Mouse (Mus musculus) spleen, adult 10 weeks (tissue): ENCODE measurements around the gene Ltb4r1. TPM values are rescaled to one million over a fixed set of nuclear protein-coding genes. Genes with fewer than 3 reads are reported as not detected.

ENCODE experiments used
- polyA plus RNA-seq: library from polyadenylated mRNA; stranded (reverse); fragments of 350-450 nt; fragmentation: Illumina TruSeq; extraction: RNeasy Lipid Tissue Mini Kit (QIAGEN cat#74804); gene quantifications from one replicate; pipeline ENCODE4 v1.2.3, GENCODE M21; 2015; ENCODE audit warnings: low replicate concordance; ENCODE audit not compliant: insufficient read depth

Ltb4r1 gene
- 1.8 TPM for polyA plus RNA-seq

DNA sequence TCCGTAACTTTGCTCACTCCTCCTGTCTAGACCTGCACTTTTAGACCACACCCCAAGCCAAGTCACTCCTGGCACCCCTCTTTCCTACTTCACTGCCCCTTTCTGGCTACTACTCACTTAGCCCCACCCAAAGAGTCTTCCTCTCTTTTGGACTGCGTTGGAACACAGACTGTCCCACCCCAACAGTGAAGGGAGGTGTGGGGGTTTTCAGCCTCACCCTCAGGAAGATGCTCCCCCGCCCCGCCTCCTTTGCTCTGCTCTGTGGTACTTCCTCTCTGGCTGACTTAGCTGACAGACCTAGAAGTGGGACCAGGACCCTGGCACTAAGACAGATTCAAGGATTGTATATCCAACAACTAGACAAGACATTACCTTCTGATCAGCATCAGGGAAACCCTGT is at the start of gene Ltb4r1:
Gene Ltb4r1, plus strand, starts transcription at position 267 of the 400 bp plus-strand sequence.

DNA sequence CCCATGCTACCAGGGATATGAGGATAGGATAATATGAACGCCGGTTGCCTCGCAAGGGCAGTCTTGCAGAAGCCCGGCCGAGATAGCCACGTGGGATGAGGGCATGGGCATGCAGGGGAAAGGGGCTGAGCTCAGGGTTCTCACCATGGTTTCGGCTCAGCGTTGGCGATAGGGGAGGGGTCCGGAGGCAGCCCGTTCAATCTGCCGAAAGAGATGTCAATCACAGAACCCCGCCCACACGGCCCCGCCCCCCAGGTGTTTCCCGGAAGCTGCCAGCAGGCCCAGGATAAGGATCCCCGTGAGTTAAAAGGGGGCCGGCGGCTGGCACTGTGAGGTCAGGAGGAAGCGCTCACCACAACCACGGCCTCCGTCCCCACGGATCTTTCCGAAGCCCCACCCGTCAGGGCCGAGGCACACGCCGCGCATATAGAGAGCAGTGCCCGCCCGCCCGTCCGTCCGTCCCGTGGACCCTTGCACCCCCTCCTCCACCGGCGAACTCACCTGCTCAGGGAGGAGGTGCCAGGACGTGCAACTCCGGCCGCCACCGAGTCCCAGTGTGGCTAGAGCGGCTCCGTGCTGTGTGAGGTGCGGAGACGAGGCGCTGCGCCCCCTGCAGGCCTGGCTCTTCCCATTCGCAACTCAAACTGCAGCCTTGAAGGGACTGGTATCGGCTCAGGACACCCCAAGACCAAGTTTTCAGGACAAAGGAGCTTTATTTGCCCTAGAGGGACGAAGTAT is 43.9 kb upstream of the Ltb4r1 start, which contains the start of gene Rabggta:
Gene Rabggta, minus strand, starts transcription at position 564 of the 738 bp plus-strand sequence.

DNA sequence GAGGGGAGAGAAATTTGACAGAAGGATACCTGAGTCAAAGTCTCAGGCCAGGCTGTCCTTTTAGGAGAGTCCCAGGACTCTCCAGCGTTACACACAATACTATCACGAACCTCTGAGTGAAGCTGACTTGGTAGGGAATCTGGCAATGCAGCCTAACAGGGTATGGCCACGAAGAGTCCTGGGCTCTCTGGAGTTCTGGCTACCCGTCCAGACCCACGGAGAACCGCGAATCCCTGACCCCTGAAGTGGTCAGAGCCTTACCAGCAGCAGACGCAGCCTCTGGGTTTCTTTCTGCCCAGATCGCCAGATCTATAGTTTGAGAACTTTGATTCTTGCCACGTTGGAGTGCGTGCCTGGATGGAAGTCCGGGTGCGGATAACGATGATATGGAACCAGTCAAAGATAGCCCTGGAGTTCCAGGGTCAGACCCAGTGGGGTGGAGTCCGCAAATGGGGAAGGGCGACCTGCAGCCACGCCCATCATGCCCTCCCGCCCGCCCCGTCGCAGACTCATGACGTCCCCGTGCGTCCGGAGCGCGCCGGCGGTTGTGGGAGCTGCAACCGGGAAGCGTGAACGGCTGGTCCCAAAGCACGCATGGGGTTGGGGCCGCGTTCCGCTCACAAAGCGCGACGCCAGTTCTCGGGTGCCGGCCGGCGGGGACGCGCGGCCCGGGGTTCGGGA is 20.4 kb upstream of the Ltb4r1 start, which contains the start of the genes Dhrs1 and Nop9:
Gene Dhrs1, minus strand, starts transcription at position 511 of the 681 bp plus-strand sequence.
Gene Nop9, plus strand, starts transcription at position 514 of the 681 bp plus-strand sequence.

DNA sequence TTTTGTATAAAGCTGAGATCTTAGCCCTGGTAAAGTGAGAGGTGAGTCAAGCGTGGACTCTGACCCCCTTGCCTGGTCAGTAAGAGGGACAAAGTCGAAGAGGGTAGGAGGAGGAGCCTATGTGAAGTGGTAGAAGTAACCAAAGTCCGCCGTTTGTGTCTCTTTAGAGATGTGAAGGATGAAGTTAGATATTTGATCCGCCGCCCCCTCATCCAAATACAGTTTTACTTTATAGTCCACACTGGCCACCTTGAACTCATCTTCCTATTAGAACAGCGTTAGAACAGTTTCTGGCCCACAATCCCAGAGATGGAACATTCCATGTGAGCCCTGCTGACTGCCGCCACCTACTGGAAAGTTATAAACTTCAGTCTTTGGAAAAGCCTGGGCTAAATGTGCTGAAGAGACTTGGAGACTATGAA is 7.4 kb upstream of the Ltb4r1 start, which contains the start of gene Cideb:
Gene Cideb, minus strand, starts transcription at position 96 of the 422 bp plus-strand sequence.

DNA sequence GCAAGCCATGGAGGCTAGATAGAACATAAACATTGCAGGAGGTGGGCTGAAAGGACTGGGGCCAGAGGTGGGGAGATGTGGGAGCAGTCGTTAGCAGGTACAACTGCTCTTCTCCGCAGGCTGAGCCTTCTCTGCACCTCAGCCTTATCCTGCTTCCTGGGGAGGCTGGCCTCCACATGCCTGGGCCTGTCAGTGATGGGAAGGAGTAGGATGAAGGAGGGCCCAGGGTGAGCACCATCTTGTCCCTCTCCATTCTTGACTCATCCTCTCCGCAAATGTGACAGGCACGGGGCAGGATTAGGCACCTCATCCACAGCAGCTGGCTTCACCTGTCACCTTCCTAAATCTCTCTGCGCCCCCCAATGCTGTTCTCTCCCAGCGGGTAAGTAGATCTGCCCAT is 4.6 kb upstream of the Ltb4r1 start, which contains the start of gene Ltb4r2:
Gene Ltb4r2, plus strand, starts transcription at position 266 of the 400 bp plus-strand sequence.

DNA sequence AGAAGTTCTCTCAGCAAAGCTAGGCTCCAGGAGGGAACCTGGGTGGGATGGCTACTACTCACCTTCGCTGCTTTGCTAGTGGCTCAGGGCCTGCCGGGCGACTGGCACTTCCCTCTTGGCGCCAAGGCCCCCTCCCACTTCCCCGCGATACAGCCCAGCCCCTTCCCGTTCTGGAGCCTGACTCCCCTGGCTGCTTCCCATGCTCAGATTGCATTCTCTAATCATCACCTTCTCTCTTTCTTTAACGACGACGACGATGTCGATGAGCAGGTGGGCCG is 18.1 kb downstream of the Ltb4r1 start, which contains the start of gene Adcy4:
Gene Adcy4, minus strand, starts transcription at position 138 of the 278 bp plus-strand sequence.

DNA sequence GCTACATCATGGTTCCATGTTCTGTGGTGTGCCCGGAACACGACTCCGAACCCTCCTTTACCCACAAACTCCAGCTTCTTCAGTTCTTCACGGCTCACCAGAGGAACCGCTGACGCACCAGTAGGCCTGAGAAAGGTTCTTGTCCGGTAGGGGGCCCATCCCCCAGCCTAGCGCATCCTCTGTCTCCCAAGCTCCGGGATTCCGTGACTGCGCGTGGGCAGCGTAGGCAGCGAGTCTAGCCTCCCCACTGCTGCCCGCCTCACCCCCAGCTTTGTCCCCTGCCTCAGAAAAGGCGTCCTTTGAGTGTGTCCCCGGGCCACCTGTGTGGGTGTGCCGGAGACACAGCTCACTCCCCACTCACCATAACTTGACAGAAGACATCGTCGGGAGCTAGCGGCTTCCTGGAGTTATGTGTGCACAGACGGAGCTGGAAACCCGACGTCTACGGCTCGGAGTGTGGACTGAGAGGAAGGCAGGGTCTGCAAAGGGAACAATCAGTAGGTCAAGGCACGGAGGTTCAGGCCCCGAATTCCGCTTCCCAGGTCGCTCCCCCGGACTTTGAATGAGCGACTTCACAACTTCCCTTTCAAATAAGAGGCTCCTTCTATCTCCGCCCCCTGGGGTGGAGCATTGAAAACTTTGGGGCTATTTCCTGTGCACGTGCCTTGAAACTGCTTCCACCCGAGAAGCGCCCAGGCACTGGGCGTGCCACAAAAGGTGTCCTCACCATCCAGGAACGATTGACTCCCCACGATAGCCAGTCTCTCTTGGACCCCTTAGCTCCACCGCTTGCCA is 22.7 kb downstream of the Ltb4r1 start, which contains the start of gene Ripk3:
Gene Ripk3, minus strand, starts transcription at position 610 of the 795 bp plus-strand sequence.

Other genes with a start within 250 kb of the Ltb4r1 start
- not detected for gene Nrl, start 241.0 kb upstream of the Ltb4r1 start, polyA plus RNA-seq
- gene Pck2, start 225.7 kb upstream of the Ltb4r1 start, polyA plus RNA-seq = 23.0 TPM
- gene Dcaf11, start 206.0 kb upstream of the Ltb4r1 start, polyA plus RNA-seq = 64.7 TPM
- not detected for gene A730061H03Rik, start 205.6 kb upstream of the Ltb4r1 start, polyA plus RNA-seq
- not detected for gene Fitm1, start 190.3 kb upstream of the Ltb4r1 start, polyA plus RNA-seq
- 474 TPM for gene Psme1, start 187.8 kb upstream of the Ltb4r1 start, polyA plus RNA-seq
- gene Emc9, start 180.7 kb upstream of the Ltb4r1 start, polyA plus RNA-seq = 11.9 TPM
- 451 TPM for gene Psme2, start 174.8 kb upstream of the Ltb4r1 start, polyA plus RNA-seq
- 67.4 TPM for gene Rnf31, start 174.3 kb upstream of the Ltb4r1 start, polyA plus RNA-seq
- gene Irf9, start 162.4 kb upstream of the Ltb4r1 start, polyA plus RNA-seq = 106 TPM
- gene Rec8, start 147.9 kb upstream of the Ltb4r1 start, polyA plus RNA-seq = 2.6 TPM
- 21.3 TPM for gene Ipo4, start 130.0 kb upstream of the Ltb4r1 start, polyA plus RNA-seq
- 1.5 TPM for gene Gm49378, start 128.1 kb upstream of the Ltb4r1 start, polyA plus RNA-seq
- gene Tm9sf1, start 122.2 kb upstream of the Ltb4r1 start, polyA plus RNA-seq = 57.7 TPM
- gene Tssk4, start 115.8 kb upstream of the Ltb4r1 start, polyA plus RNA-seq = 1.7 TPM
- gene Mdp1, start 105.5 kb upstream of the Ltb4r1 start, polyA plus RNA-seq = 71.8 TPM
- 54.9 TPM for gene Gmpr2, start 94.0 kb upstream of the Ltb4r1 start, polyA plus RNA-seq
- gene Nedd8, start 93.8 kb upstream of the Ltb4r1 start, polyA plus RNA-seq = 226 TPM
- gene Tinf2, start 84.1 kb upstream of the Ltb4r1 start, polyA plus RNA-seq = 54.5 TPM
- gene Tgm1, start 52.0 kb upstream of the Ltb4r1 start, polyA plus RNA-seq = 15.3 TPM
- 19.2 TPM for gene Rabggta, start 43.7 kb upstream of the Ltb4r1 start, polyA plus RNA-seq
- gene Dhrs1, start 20.3 kb upstream of the Ltb4r1 start, polyA plus RNA-seq = 90.3 TPM
- gene Nop9, start 20.3 kb upstream of the Ltb4r1 start, polyA plus RNA-seq = 22.0 TPM
- gene Cideb, start 7.5 kb upstream of the Ltb4r1 start, polyA plus RNA-seq = not detected
- 0.28 TPM for gene Ltb4r2, start 4.5 kb upstream of the Ltb4r1 start, polyA plus RNA-seq
- gene Adcy4, start 18.1 kb downstream of the Ltb4r1 start, polyA plus RNA-seq = 3.7 TPM
- gene Ripk3, start 22.9 kb downstream of the Ltb4r1 start, polyA plus RNA-seq = 53.5 TPM
- 3.8 TPM for gene Nfatc4, start 57.2 kb downstream of the Ltb4r1 start, polyA plus RNA-seq
- 2.3 TPM for gene Nynrin, start 88.0 kb downstream of the Ltb4r1 start, polyA plus RNA-seq
- gene Cbln3, start 118.4 kb downstream of the Ltb4r1 start, polyA plus RNA-seq = 0.12 TPM
- 59.4 TPM for gene Khnyn, start 119.0 kb downstream of the Ltb4r1 start, polyA plus RNA-seq
- gene Sdr39u1, start 134.3 kb downstream of the Ltb4r1 start, polyA plus RNA-seq = 28.8 TPM
- gene Cma1, start 178.7 kb downstream of the Ltb4r1 start, polyA plus RNA-seq = 4.4 TPM
- not detected for gene Cma2, start 185.0 kb downstream of the Ltb4r1 start, polyA plus RNA-seq